Mouse (Mus musculus) liver, embryonic 13.5 days (tissue): ENCODE data around the gene Sema3c. TPM values are rescaled to one million over a fixed set of nuclear protein-coding genes. Genes with fewer than 3 reads are reported as not detected.

ENCODE experiments used
- polyA plus RNA-seq: library from polyadenylated mRNA; unstranded; fragments of >200 nt; fragmentation: Nextera tagmentation; extraction: Ambion mirVana; gene quantifications from 2 replicates; pipeline ENCODE4 v1.2.1, GENCODE M21; 2015

The Sema3c gene
- polyA plus RNA-seq, 1 experiment from 2014 or later: 0.50 TPM

Other genes with a start within 250 kb of the Sema3c start
- not detected in 2 replicates for gene Speer4f2, start 201.1 kb upstream of the Sema3c start, polyA plus RNA-seq
- not detected in 2 replicates for gene Speer4f1, start 98.2 kb upstream of the Sema3c start, polyA plus RNA-seq